Mouse (Mus musculus) forelimb bud, embryonic 11.5 days (tissue): ENCODE data around the gene Gm17651.

Experiments used
- DNase-seq: peaks from one replicate; pipeline ENCODE4 v3.0.0-alpha.2; 2012; ENCODE audit warnings: low read depth, low spot score

Gm17651 gene

DNA sequence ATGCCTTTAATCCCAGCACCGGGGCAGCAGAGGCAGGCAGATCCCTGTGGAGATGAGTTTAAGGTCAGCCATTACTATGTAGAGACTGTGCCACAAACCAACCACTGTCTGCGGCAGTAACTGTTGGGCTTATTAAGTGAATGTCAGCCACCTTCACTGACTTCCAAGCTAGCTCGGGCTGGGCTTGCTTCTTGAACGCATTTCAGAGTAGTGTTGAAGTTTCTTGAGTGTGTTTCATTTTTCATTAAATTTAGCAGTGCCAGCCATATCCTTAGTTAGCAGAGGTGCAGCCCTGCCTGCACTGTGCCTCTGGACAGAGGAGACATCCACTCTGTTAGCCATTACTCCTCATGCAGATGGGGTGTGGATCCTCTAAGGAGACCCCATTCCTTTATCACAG, 43.7 kb downstream of the Gm17651 start:
- no peak for DNase-seq

DNA sequence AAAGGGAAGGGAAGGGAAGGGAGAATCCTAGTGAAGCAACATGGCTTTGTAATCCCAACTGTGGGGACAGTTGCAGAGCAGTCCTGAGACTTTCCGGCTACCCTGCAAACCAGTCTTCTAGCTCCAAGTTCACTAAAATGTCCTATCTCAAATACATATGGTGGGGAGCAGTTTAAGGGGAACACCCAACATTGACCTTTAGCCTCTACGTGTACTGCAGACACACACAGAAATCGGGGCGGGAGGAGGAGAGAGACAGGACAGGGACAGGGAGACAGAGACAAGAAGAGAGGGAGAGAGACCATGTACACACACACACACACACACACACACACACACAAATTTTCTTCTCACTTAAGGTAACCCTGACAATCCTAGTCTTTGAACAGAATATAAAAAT, 44.6 kb downstream of the Gm17651 start:
- no peak for DNase-seq

DNA sequence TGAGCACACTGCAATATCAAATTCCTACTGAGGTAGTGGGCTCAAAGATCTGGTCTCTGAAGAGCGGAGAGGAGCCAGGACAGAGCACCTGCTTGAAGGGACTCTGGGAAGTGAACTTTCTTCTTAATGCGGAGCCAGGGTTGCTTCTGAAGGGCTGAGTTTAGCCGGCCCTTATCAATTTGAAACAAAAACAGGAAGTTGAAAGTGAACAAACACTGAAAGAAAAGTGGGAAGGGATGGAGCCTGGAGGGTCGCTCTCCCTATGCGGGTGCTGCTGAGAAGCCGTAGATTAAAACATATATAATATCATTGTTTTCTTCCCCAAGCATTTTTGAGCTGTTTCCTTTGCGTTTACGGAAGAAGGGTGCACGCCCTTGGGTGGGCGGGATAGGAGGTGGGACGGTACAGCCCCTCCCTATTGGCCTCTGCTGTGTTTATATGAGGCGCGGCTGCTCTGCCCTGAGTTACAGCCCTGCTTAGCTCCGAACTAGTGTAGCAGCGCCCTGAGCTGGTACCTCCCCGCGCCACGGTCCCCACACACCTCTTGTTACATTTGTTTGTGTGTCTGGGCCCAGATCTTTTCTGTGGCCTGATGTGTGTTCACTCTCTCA, 46.0 kb downstream of the Gm17651 start, which contains the start of gene Fmo5:
Fmo5 (plus strand) TSS at position 414 of the 611 bp plus-strand sequence.
- no peak for DNase-seq

DNA sequence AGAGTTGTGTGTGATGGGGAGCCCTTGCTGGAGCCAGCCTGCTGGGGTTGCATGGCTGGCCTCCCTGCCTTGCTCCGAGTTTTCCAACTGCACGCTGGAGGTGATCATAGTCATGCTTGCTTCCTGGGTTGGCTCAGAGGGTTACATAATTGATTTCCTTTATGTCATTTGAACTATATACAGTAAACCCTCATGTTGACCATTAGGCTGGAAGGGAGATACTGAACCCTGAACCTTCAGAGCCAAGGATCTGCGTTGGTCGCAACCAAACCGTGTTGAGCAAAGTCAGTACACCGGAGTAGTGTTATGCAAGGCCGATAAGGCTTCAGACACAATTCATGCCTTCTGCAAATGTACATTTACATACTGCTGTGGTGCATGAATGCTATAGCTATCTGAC, 46.6 kb downstream of the Gm17651 start:
- no peak for DNase-seq

DNA sequence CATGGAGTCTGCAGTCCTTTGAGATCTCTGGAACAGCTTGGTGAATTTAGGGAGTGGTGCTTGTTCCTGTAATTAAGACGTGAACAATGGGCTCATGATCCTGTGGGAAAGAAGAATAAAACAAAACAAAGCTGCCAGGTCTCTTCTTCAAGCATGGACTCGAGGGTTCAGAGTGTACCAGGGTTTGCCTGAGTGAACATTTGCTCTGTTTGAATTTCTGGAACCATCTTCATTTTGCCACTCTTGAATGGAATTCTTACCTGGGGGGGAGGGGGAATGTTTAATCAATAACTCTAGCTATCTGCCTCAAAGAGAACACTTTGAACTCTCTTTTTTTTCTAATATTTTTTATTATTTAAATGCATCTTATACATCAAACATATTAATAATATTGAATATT, 49.9 kb downstream of the Gm17651 start:
- no peak for DNase-seq
